Mouse (Mus musculus): ENCODE data around the gene Car6. TPM values are rescaled to one million over a fixed set of nuclear protein-coding genes. Genes with fewer than 3 reads are reported as not detected.

Gene Car6
- total RNA-seq, 2 experiments from 2014 or later, result not detected

DNA sequence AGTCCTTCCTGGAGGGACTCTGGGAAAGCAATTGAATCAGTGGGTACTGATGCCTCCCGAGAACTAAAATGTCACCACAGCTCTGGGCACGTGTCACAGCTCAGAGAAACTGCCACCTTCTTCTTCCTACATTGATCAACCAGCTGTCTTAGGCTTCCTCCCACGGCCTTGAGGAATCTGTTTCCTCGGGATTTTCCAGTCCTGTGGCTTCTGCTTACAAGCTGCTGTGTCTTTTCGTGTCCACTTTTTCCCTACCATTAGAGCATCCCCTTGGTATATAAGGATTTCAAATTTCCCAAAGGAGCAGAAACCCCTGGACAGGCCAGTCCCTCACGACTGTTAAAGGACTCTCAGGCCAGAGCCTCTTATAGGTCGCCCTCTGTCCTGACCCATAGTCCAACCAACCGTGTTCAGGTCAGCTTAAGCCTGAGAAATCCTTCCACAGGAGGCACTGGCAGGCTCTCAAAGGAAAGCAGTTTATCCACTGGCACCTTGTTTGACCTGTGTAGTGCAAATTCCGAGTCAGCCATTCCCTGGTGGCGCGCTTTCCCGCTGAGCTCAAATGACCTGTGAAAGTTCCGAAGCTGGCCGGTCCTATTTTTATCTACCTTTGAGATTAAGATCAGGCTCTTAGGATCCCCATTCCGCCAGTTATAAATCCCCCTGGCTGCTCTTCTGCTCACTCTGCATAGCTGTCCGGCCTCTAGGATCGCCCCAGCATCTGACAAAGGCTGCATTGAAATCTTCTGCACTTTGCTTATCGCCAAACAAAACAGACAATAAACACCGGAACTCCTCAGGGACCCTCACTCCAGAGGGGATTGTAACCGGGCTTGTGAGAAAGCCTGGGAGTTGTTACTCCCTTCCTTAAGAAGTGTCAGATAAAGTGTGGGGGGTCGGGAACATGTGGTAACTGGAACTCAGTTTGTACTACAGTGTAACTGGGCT lies 29.6 kb upstream of the Car6 start:
- intact Hi-C loops (cut with DNase I), result no loop called here
- DNase-seq (ENCODE audit: low spot score in 2 of 2), result peak; percentile 65 to 74

DNA sequence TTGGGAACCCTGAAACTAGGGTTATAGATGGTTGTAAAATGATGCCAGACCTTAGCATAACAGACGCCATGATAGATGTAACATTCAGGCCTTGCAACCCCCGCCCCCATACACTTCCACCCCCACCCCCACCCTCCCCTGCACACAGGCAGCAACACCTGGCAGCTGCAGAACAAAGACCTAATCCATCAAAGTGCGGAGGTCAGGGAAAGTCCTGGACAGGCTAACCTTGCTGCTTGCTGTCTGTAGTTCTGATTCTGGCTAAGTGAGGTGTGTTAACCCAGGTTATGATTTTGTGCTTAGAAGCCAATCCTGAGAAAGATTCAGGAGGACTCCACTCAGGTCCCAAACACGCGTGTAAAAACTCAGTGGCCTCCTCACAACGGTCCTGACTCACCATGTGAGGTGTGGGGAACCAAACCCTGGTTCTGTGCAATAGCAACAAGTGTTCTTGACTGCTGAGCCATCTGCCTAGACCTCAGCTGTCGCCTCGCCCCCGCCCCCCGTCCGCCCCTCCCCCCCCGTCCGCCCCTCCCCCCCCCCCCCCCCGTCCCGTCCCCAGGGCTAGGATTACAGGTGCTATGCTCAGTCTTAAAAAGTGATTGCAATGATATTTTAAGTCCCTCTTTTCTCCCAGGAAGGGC lies 28.7 kb upstream of the Car6 start:
- intact Hi-C loops (cut with DNase I), result no loop called here
- no peak for DNase-seq (ENCODE audit: low spot score in 2 of 2)

DNA sequence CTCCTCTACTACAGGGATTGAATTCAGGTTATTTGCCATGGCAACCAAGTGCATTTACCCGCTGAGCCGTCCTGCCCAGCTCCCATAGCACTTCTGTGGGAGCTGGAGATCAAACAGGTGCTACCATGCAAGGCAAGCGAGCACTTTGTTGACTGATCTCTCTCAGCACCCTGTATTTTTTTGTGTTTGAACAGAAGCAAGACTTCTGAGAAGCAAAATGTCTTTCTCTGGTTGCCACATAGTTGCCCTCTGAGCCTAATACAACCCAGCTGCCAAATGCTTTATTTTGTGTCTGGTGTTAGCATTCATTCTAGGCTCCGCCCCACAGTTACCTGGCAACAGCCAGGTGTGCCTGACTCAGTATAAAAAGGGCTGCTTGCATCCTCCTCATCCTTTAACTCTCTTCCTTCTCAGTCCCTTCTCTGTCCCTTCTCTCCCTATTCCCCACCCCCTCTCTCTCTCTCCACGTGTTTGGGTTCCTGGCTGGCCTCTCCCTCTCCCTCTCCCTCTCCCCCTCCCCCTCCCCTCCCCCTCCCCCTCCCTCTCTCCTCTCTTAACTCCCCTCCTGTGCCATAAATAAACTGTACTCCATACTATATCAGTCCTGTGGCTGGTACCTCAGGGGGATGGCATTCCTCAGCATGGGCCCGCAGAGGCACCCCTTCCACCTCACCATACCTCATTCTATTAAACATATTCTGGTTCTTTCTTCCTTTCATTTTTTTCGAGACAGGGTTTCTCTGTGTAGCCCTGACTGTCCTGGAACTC lies 27.6 kb upstream of the Car6 start:
- no peak for DNase-seq (ENCODE audit: low spot score in 2 of 2)
- intact Hi-C loops (cut with DNase I), result no loop called here

- DNase-seq (ENCODE audit: low spot score in 2 of 2), result peak; percentile 53 to 54
- intact Hi-C loops (cut with DNase I), result no loop called here
These were observed 25.9 kb upstream of the Car6 start for GRCm38 (mm10) chr4:150226818-150227688.

GRCm38 (mm10) chr4:150225700-150226099 lies 24.6 kb upstream of the Car6 start:
- intact Hi-C loops (cut with DNase I), result no loop called here
- DNase-seq (ENCODE audit: low spot score in 2 of 2), result no peak

DNA sequence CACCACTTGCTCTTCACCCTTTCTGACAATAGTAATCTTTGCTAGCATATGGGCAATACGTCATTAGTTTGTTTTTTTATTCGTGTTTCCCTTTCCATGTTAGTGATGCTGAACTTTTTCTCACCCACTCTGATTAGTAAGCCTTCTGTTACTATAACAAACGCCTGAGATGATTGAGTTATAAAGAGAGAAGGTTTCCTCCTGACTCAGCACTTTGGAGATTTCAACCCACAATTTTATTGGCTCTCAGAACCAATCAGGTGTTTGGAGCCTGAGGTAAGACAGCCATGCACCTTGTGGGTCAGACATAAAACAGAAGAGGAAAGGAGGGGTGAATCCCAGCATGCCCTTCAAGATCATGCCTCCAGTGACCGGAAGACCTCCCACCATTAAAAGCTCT lies 22.7 kb upstream of the Car6 start:
- DNase-seq (ENCODE audit: low spot score in 2 of 2), result no peak
- intact Hi-C loops (cut with DNase I), result no loop called here

- intact Hi-C loops (cut with DNase I), result no loop called here
- no peak for DNase-seq (ENCODE audit: low spot score in 2 of 2)
These were observed 20.0 kb upstream of the Car6 start for GRCm38 (mm10) chr4:150221017-150221640.

DNA sequence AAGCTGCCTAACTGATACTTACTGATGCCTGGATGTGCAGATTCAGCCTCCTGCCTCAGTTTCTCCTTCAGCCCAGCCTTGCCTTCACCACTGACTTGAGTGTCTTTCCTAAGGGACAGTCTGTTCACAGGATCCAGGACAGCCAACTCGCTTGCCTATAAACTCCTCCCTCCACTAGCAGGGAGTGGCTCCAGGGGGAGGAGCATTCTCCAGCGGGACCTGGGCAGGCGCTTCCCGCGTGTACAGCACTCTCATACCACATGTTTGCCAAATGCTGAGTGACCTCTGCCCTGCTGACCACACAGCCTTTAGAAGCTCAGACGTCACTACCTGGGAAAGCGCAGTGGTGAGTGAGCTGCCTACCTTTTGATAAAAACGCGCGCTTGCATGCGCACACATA lies 19.5 kb upstream of the Car6 start:
- intact Hi-C loops (cut with DNase I), result no loop called here
- no peak for DNase-seq (ENCODE audit: low spot score in 2 of 2)

GRCm38 (mm10) chr4:150219501-150220292 lies 18.6 kb upstream of the Car6 start:
- no peak for DNase-seq (ENCODE audit: low spot score in 2 of 2)
- intact Hi-C loops (cut with DNase I), result loop anchor here (2.0 to 10.0 kb wide), 3 partner anchors 43 to 185 kb away; no protein-coding TSS in a partner anchor

GRCm38 (mm10) chr4:150217935-150218334 lies 16.8 kb upstream of the Car6 start:
- intact Hi-C loops (cut with DNase I), result loop anchor here (2.0 to 10.0 kb wide), 3 partner anchors 41 to 183 kb away; no protein-coding TSS in a partner anchor
- DNase-seq (ENCODE audit: low spot score in 2 of 2), result no peak

DNA sequence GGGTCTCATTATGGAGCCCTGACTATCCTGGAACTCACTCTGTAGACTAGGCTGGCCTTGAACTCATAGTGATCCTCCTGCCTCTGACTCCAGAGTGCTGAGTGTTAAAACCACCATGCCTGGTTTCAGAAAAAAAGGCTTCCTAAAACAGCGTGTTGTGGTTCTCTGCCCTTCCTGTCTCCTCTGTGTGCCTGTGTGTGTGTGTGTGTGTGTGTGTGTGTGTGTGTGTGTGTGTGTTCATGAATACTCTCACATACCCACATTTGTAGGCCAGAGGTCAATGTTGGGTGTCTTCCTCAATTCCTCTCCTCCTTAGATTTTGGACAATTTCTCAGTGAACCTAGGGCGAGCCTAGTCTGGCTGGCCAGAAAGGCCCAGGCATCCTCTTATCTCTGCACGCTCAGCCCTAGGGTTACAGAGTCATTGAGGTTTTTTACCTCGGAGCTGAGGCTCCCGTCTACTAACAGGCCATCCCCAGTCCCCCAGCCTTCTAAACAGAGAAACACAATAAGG lies 16.0 kb upstream of the Car6 start:
- intact Hi-C loops (cut with DNase I), result loop anchor here (5.0 to 10.0 kb wide), 2 partner anchors 80 to 182 kb away; no protein-coding TSS in a partner anchor
- DNase-seq (ENCODE audit: low spot score in 2 of 2), result no peak

DNA sequence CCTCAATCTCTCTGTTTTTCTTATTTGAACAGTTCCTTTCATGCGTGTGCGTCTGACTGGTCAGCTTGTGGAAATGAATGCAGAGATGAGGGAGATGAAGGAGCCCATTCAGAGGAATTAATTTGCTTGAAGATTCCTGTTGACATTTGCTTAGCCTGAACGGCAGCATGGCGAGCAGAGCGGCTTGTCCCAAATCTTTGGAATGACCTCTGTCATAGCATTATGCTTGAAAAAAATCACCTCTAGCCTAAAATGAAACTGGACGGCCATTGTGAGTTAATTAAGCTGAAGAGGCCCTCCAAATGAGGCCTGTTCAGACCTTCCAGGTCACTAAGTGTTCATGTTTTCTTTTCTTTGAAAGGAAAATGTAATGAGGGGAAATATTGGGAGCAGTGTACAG lies 15.3 kb upstream of the Car6 start:
- intact Hi-C loops (cut with DNase I), result loop anchor here (5.0 to 10.0 kb wide), 2 partner anchors 79 to 182 kb away; no protein-coding TSS in a partner anchor
- DNase-seq (ENCODE audit: low spot score in 2 of 2), result no peak

GRCm38 (mm10) chr4:150213910-150214309 lies 12.8 kb upstream of the Car6 start:
- intact Hi-C loops (cut with DNase I), result loop anchor here (10.0 kb wide), 1 partner anchor 179 kb away; no protein-coding TSS in a partner anchor
- no peak for DNase-seq (ENCODE audit: low spot score in 2 of 2)

GRCm38 (mm10) chr4:150212553-150212971 lies 11.4 kb upstream of the Car6 start:
- intact Hi-C loops (cut with DNase I), result loop anchor here (10.0 kb wide), 1 partner anchor 178 kb away; no protein-coding TSS in a partner anchor
- no peak for DNase-seq (ENCODE audit: low spot score in 2 of 2)

GRCm38 (mm10) chr4:150211930-150212552 lies 10.9 kb upstream of the Car6 start:
- no peak for DNase-seq (ENCODE audit: low spot score in 2 of 2)
- intact Hi-C loops (cut with DNase I), result loop anchor here (10.0 kb wide), 1 partner anchor 177 kb away; no protein-coding TSS in a partner anchor

- intact Hi-C loops (cut with DNase I), result loop anchor here (10.0 kb wide), 1 partner anchor 176 kb away; no protein-coding TSS in a partner anchor
- DNase-seq (ENCODE audit: low spot score in 2 of 2), result no peak
These were observed 9.2 kb upstream of the Car6 start for GRCm38 (mm10) chr4:150210306-150210705.

DNA sequence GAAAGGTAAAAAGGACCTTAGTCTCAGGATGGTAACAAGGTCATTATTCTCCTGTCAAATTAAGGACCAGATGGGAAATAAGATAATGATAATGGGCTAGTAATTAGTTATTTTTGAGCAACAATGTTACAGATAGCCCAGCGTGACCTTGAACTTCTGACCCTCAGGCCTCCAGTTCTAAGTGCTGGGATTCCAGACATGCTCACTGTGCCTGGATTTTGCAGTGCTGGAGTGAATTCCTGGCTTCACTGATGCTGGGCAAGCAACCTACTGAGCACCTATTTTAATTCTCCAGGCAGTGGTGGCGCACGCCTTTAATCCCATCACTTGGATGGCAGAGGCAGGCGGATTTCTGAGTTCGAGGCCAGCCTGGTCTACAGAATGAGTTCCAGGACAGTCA lies 8.6 kb upstream of the Car6 start:
- no peak for DNase-seq (ENCODE audit: low spot score in 2 of 2)
- intact Hi-C loops (cut with DNase I), result loop anchor here (10.0 kb wide), 1 partner anchor 175 kb away; no protein-coding TSS in a partner anchor

Data from left cerebral cortex, postnatal 36 days (tissue).